Mouse (Mus musculus): ENCODE measurements around the gene Tdp1. TPM values are rescaled to one million over a fixed set of nuclear protein-coding genes. Genes with fewer than 3 reads are reported as not detected.

Gene Tdp1
- total and polyA plus RNA-seq, 2 experiments from 2014 or later = 14.2 to 36.2 TPM

DNA sequence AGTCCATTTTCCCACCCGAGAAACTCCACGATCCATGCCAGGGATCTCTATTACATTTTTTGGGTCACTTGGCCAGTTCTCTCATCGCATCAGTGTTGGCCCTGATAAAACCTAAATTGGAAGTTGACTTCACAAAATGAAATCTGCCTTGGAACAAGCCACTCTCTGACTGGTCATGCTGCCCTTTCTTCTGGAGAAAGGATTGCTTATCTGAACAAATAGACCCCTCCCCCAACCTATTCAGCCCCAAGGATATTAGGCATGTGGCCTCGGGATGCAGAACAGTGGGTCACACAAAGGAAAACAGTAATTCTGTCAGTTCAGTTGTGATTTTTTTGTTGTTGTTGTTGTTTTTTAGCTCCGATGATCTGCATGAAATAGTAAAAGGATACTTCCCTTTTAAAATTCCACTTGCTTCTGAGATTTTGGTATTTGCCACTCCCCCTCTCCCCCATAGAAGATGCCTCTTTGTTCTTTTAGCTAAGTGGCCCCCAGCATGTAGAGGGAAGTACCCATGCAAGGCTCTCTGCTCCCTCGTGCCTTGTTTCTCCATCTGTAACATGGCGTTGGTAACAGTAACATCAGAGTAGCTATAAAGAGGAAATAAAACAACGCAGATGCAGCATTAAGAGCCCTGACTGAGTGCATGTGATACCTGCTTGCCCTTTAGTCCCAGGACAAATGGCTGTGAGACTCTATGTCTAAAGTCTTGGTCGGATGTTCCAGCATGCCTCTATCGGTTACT is 109.0 kb downstream of the Tdp1 start:
- no peak overlapping the region for H3K9ac ChIP-seq (replicated peaks; ENCODE audit: low read length)
- no peak overlapping the region for H3K4me3 ChIP-seq (ENCODE audit: low read length)
- H3K4me2 ChIP-seq (ENCODE audit: low read depth, low read length) = no peak overlapping the region
- no peaks in the 10 kb centered on the region for H3K36me3 ChIP-seq (ENCODE audit: insufficient read depth, low read length)
- no peak for TF ChIP-seq CTCF (IDR thresholded peaks at IDR 0.05; ENCODE audit: low read depth)
- no peaks in the 10 kb centered on the region for H3K27me3 ChIP-seq (ENCODE audit: insufficient read depth, low read length)
- no peaks in the 10 kb centered on the region for H3K9me3 ChIP-seq (ENCODE audit: low read length)
- 77% methylated on average over 10 of the region's 10 CpGs for WGBS
- no peaks in the 10 kb centered on the region for H3K4me1 ChIP-seq (ENCODE audit: insufficient read depth, low read length)
- no peak for DNase-seq (ENCODE audit: low spot score)
- ATAC-seq = no peak
- no peak overlapping the region for H3K27ac ChIP-seq

DNA sequence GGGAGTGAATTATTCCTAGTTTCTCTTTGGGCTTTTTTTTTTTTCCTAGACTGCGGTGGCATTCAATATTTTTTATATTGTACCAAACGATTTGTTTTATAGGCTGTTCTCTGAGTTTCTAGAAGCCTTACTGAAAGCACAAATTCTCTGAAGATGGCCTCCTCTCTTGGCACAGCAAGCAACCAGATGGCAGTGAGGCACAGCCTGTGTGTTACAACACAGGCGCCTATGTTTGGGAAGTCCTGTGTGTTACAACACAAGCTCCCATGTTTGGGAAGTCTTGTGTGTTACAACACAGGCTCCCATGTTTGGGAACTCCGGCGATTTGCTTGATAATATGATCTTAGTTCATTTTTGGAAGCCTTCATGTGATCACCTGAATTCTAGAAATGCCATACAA is 111.6 kb downstream of the Tdp1 start:
- ATAC-seq = no peak
- no peaks in the 10 kb centered on the region for H3K9me3 ChIP-seq (ENCODE audit: low read length)
- TF ChIP-seq CTCF (IDR thresholded peaks at IDR 0.05; ENCODE audit: low read depth) = no peak
- no peaks in the 10 kb centered on the region for H3K4me1 ChIP-seq (ENCODE audit: insufficient read depth, low read length)
- no peak overlapping the region for H3K4me3 ChIP-seq (ENCODE audit: low read length)
- no peak overlapping the region for H3K4me2 ChIP-seq (ENCODE audit: low read depth, low read length)
- H3K9ac ChIP-seq (replicated peaks; ENCODE audit: low read length) = no peak overlapping the region
- no peaks in the 10 kb centered on the region for H3K36me3 ChIP-seq (ENCODE audit: insufficient read depth, low read length)
- H3K27ac ChIP-seq = no peak overlapping the region
- WGBS = 93% methylated on average over 5 of the region's 5 CpGs
- no peak for DNase-seq (ENCODE audit: low spot score)
- no peaks in the 10 kb centered on the region for H3K27me3 ChIP-seq (ENCODE audit: insufficient read depth, low read length)

DNA sequence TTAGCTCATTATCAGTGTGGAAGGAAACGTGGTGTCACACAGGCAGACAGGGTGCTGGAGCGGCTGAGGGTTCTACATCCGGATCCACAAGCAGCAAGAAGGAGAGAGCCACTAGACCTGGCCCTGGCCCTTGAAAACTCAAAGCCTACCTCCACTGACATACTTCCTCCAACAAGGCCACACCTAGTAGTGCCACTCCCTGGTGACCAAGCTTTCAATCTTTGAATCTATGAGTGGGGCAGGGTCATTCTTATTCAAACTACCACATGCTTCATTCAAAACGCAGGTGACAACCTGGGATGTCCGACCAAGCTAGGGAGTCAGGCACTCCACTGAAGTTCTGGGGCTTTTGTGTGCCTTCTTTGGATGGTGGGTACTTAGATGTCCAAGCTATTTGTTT is 115.4 kb downstream of the Tdp1 start:
- no peak for TF ChIP-seq CTCF (IDR thresholded peaks at IDR 0.05; ENCODE audit: low read depth)
- Histone ChIP-seq H3K4me2 (ENCODE audit: low read depth, low read length) (no peak overlapping the region), H3K27ac (no peak overlapping the region), H3K4me3 (ENCODE audit: low read length) (no peak overlapping the region), H3K4me1 (ENCODE audit: insufficient read depth, low read length) (no peaks in the 10 kb centered on the region), H3K9ac (replicated peaks; ENCODE audit: low read length) (no peak overlapping the region), H3K36me3 (ENCODE audit: insufficient read depth, low read length) (no peaks in the 10 kb centered on the region), H3K27me3 (ENCODE audit: insufficient read depth, low read length) (no peaks in the 10 kb centered on the region), H3K9me3 (ENCODE audit: low read length) (no peaks in the 10 kb centered on the region)
- DNase-seq (ENCODE audit: low spot score) (no peak), ATAC-seq (no peak)
- WGBS = 79% methylated on average over 5 of the region's 5 CpGs

DNA sequence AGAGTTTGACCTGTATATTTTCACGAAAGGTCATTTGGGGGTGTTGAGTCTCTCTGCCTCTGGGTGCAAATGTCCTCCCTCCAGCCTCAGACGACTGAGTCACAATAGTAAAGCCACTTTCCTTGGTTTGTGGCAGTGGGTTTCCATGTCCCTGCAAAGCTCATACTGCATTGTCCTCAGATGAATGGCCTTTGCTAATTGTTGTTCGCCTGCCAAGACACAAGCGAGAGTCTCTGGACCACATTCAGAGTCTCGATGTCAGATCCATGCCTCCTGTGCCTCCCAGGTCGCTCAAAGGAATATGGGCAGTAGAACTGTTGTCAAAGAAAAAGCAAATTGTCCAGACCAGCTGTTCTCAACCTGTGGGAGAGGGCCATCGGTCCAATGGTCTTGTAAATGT is 116.1 kb downstream of the Tdp1 start:
- H3K27ac ChIP-seq = no peak overlapping the region
- no peak overlapping the region for H3K4me3 ChIP-seq (ENCODE audit: low read length)
- TF ChIP-seq CTCF (IDR thresholded peaks at IDR 0.05; ENCODE audit: low read depth) = no peak
- H3K27me3 ChIP-seq (ENCODE audit: insufficient read depth, low read length) = no peaks in the 10 kb centered on the region
- H3K4me2 ChIP-seq (ENCODE audit: low read depth, low read length) = no peak overlapping the region
- ATAC-seq = no peak
- H3K9ac ChIP-seq (replicated peaks; ENCODE audit: low read length) = no peak overlapping the region
- H3K4me1 ChIP-seq (ENCODE audit: insufficient read depth, low read length) = no peaks in the 10 kb centered on the region
- 67% methylated on average over 7 of the region's 7 CpGs for WGBS
- H3K36me3 ChIP-seq (ENCODE audit: insufficient read depth, low read length) = no peaks in the 10 kb centered on the region
- no peaks in the 10 kb centered on the region for H3K9me3 ChIP-seq (ENCODE audit: low read length)
- no peak for DNase-seq (ENCODE audit: low spot score)

DNA sequence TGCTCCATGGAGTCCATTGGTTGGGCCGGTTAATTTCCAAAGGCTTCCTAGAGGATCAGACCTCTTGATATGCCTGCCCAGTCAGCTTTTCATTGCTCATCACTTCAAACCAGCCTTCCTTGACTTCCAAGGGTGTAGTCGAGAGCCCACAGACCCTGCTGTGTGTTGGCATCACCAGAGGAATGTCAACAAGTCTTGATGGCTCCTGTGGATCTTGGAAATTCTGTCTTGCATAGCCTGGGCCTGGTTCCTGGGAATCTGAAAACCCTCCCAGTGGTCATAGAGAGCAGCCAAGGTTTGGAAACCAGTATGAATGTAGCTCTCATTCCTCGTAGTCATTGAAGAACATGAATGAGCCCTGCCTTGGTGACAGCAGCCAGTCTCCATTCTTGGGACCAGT is 116.9 kb downstream of the Tdp1 start:
- no peaks in the 10 kb centered on the region for H3K36me3 ChIP-seq (ENCODE audit: insufficient read depth, low read length)
- no peaks in the 10 kb centered on the region for H3K9me3 ChIP-seq (ENCODE audit: low read length)
- H3K4me3 ChIP-seq (ENCODE audit: low read length) = no peak overlapping the region
- 73% methylated on average over 3 of the region's 3 CpGs for WGBS
- H3K27ac ChIP-seq = no peak overlapping the region
- H3K27me3 ChIP-seq (ENCODE audit: insufficient read depth, low read length) = no peaks in the 10 kb centered on the region
- H3K4me2 ChIP-seq (ENCODE audit: low read depth, low read length) = no peak overlapping the region
- H3K9ac ChIP-seq (replicated peaks; ENCODE audit: low read length) = no peak overlapping the region
- no peak for ATAC-seq
- DNase-seq (ENCODE audit: low spot score) = no peak
- no peak for TF ChIP-seq CTCF (IDR thresholded peaks at IDR 0.05; ENCODE audit: low read depth)
- no peaks in the 10 kb centered on the region for H3K4me1 ChIP-seq (ENCODE audit: insufficient read depth, low read length)

- 54% methylated on average over 3 of the region's 3 CpGs for WGBS
- Histone ChIP-seq H3K9me3 (ENCODE audit: low read length) (no peaks in the 10 kb centered on the region), H3K36me3 (ENCODE audit: insufficient read depth, low read length) (no peaks in the 10 kb centered on the region), H3K27me3 (ENCODE audit: insufficient read depth, low read length) (no peaks in the 10 kb centered on the region), H3K4me2 (ENCODE audit: low read depth, low read length) (no peak overlapping the region), H3K4me3 (ENCODE audit: low read length) (no peak overlapping the region), H3K4me1 (ENCODE audit: insufficient read depth, low read length) (no peaks in the 10 kb centered on the region), H3K27ac (no peak overlapping the region), H3K9ac (replicated peaks; ENCODE audit: low read length) (no peak overlapping the region)
- ATAC-seq = no peak
- DNase-seq (ENCODE audit: low spot score) = peak; percentile 20
- no peak for TF ChIP-seq CTCF (IDR thresholded peaks at IDR 0.05; ENCODE audit: low read depth)
Observed at GRCm38 (mm10) chr12:100001910-100002309, 117.6 kb downstream of the Tdp1 start.

GRCm38 (mm10) chr12:100002914-100003587 is 118.7 kb downstream of the Tdp1 start:
- 24% methylated on average over 8 of the region's 8 CpGs for WGBS
- no peaks in the 10 kb centered on the region for H3K4me1 ChIP-seq (ENCODE audit: insufficient read depth, low read length)
- H3K36me3 ChIP-seq (ENCODE audit: insufficient read depth, low read length) = no peaks in the 10 kb centered on the region
- H3K27ac ChIP-seq = no peak overlapping the region
- H3K9me3 ChIP-seq (ENCODE audit: low read length) = no peaks in the 10 kb centered on the region
- peak; percentile 83 for DNase-seq (ENCODE audit: low spot score)
- H3K4me2 ChIP-seq (ENCODE audit: low read depth, low read length) = no peak overlapping the region
- no peak for TF ChIP-seq CTCF (IDR thresholded peaks at IDR 0.05; ENCODE audit: low read depth)
- no peak overlapping the region for H3K9ac ChIP-seq (replicated peaks; ENCODE audit: low read length)
- H3K4me3 ChIP-seq (ENCODE audit: low read length) = no peak overlapping the region
- H3K27me3 ChIP-seq (ENCODE audit: insufficient read depth, low read length) = no peaks in the 10 kb centered on the region
- ATAC-seq = peak; percentile 92

Small RNA genes lying within 50 kb of the gene (microRNA-seq; reads per million reads assigned to microRNA genes)
- 0 reads per million in 2 experiments for gene Gm23291

Other genes with a start within 250 kb of the Tdp1 start
- gene Efcab11, start 78 bp upstream of the Tdp1 start, total RNA-seq (2014; rRNA removed) = 4.7 and 4.8 TPM in 2 replicates
- 4.3 and 5.5 TPM in 2 replicates for gene Efcab11, start 78 bp upstream of the Tdp1 start, polyA plus RNA-seq (2015; fragmentation: Nextera tagmentation; extraction: Ambion mirVana)
- gene Kcnk13, start 80.0 kb downstream of the Tdp1 start, total RNA-seq (2014; rRNA removed) = 1.8 and 3.7 TPM in 2 replicates
- gene Kcnk13, start 80.0 kb downstream of the Tdp1 start, polyA plus RNA-seq (2015; fragmentation: Nextera tagmentation; extraction: Ambion mirVana) = 1.9 and 2.4 TPM in 2 replicates
- gene Psmc1, start 225.6 kb downstream of the Tdp1 start, total RNA-seq (2014; rRNA removed) = 64.4 and 89.0 TPM in 2 replicates
- 275 and 295 TPM in 2 replicates for gene Psmc1, start 225.6 kb downstream of the Tdp1 start, polyA plus RNA-seq (2015; fragmentation: Nextera tagmentation; extraction: Ambion mirVana)

Data from hindbrain, postnatal 0 days (tissue).